Mouse (Mus musculus) cerebellum, adult 2 months (tissue): ENCODE measurements at regions not wholly inside any gene's neighbourhood (a gene's known extent, or its start where the extent isn't known, plus 50 kb on each side); places are given as distances from the start of the nearest gene placed in this dataset.

ENCODE experiments used
- DNase-seq, 2 experiments: peaks; one replicate each; pipeline ENCODE4 v3.0.0; 2021
- H3K27ac ChIP-seq: fragments of 200-500 bp; 2 replicates; pipeline ENCODE4 v1.5.1; 2012; ENCODE audit warnings: low read length, control low read depth, inconsistent platforms; ENCODE audit not compliant: insufficient read depth
- H3K27me3 ChIP-seq: fragments of 200-500 bp; 2 replicates; pipeline ENCODE4 v1.6.1; 2012; ENCODE audit warnings: inconsistent platforms, mild to moderate bottlenecking, low read length, moderate library complexity; ENCODE audit not compliant: control insufficient read depth, insufficient read depth
- H3K4me1 ChIP-seq: fragments of 200-500 bp; 2 replicates; pipeline ENCODE4 v1.6.1; 2011; ENCODE audit warnings: low read length; ENCODE audit not compliant: control insufficient read depth, insufficient read depth
- H3K4me3 ChIP-seq: fragments of 200-500 bp; replicated peaks from 2 replicates; pipeline ENCODE3; 2011; ENCODE audit warnings: mild to moderate bottlenecking, low read depth, low read length, control low read depth; ENCODE audit not compliant: insufficient read depth
- CTCF ChIP-seq: fragments of 200-500 bp; IDR thresholded peaks from 2 replicates; pipeline ENCODE4 v1.5.1; 2011; ENCODE audit warnings: low read depth, mild to moderate bottlenecking, control low read depth, low read length, moderate library complexity, borderline replicate concordance; ENCODE audit not compliant: insufficient read depth
- POLR2A ChIP-seq: fragments of 200-500 bp; IDR thresholded peaks from 2 replicates; pipeline ENCODE4 v1.6.1; 2011; ENCODE audit warnings: low read length, control low read depth, borderline replicate concordance; ENCODE audit not compliant: insufficient read depth
- WGBS: fragments of 180-500 bp; shearing (Covaris S2); methylation state at CpG from one replicate; pipeline ENCODE4 v1.1.7; 2018; 5-methylcytosine and 5-hydroxymethylcytosine counted together

- Histone ChIP-seq H3K27ac (no peak overlapping the region), H3K4me3 (no peak overlapping the region), H3K4me1 (peaks cover 3% of the 10 kb centered on the region; the same call in 1 of the 2 replicates), H3K27me3 (no peaks in the 10 kb centered on the region)
- WGBS, result 51% methylated on average over 25 of the region's 25 CpGs
- TF ChIP-seq CTCF, result no peak
- peak in 1 of 2 experiments; percentile 6 for DNase-seq
These were observed 131.4 kb downstream of the Ackr3 start for GRCm38 (mm10) chr1:90335001-90335747.

- WGBS, result 67% methylated on average over 12 of the region's 12 CpGs
- TF ChIP-seq POLR2A, result no peak
- Histone ChIP-seq H3K4me3 (no peak overlapping the region), H3K27me3 (no peaks in the 10 kb centered on the region), H3K4me1 (peaks cover 7% of the 10 kb centered on the region), H3K27ac (no peak overlapping the region)
- DNase-seq, result no peak
These were observed 134.1 kb downstream of the Ackr3 start for GRCm38 (mm10) chr1:90337876-90338316.

GRCm38 (mm10) chr1:90342346-90342745, 138.6 kb downstream of the Ackr3 start:
- peak in 1 of 2 experiments; percentile 5 for DNase-seq
- TF ChIP-seq POLR2A, result no peak
- TF ChIP-seq CTCF, result no peak
- Histone ChIP-seq H3K27ac (no peak overlapping the region), H3K27me3 (no peaks in the 10 kb centered on the region), H3K4me1 (peaks cover 4% of the 10 kb centered on the region; the same call in 1 of the 2 replicates), H3K4me3 (no peak overlapping the region)
- 25% methylated on average over 1 of the region's 1 CpGs for WGBS

GRCm38 (mm10) chr1:90343492-90343891, 139.7 kb downstream of the Ackr3 start:
- DNase-seq, result no peak
- Histone ChIP-seq H3K27me3 (no peaks in the 10 kb centered on the region), H3K4me3 (no peak overlapping the region), H3K27ac (no peak overlapping the region), H3K4me1 (peaks cover 5% of the 10 kb centered on the region; the same call in 1 of the 2 replicates)
- no peak for TF ChIP-seq CTCF
- no peak for TF ChIP-seq POLR2A
- WGBS, result 99% methylated on average over 2 of the region's 2 CpGs

- Histone ChIP-seq H3K27me3 (no peaks in the 10 kb centered on the region), H3K4me1 (peaks cover 13% of the 10 kb centered on the region; the same call in 1 of the 2 replicates), H3K4me3 (no peak overlapping the region), H3K27ac (no peak overlapping the region)
- DNase-seq, result no peak
- TF ChIP-seq CTCF (no peak), POLR2A (no peak)
- 94% methylated on average over 6 of the region's 6 CpGs for WGBS
These were observed 143.3 kb downstream of the Ackr3 start for GRCm38 (mm10) chr1:90347032-90347431.

GRCm38 (mm10) chr1:90349611-90350010, 145.8 kb downstream of the Ackr3 start:
- 8% methylated on average over 6 of the region's 6 CpGs for WGBS

GRCm38 (mm10) chr1:90353325-90353724, 149.5 kb downstream of the Ackr3 start:
- DNase-seq, result no peak
- H3K27ac ChIP-seq, result no peak overlapping the region
- H3K4me3 ChIP-seq, result no peak overlapping the region
- H3K4me1 ChIP-seq, result peaks cover 13% of the 10 kb centered on the region; the same call in 1 of the 2 replicates
- WGBS, result 90% methylated on average over 7 of the region's 7 CpGs
- no peaks in the 10 kb centered on the region for H3K27me3 ChIP-seq
- no peak for TF ChIP-seq POLR2A
- no peak for TF ChIP-seq CTCF

More at GRCm38 (mm10) chr1:90349611-90350010, 145.8 kb downstream of the Ackr3 start:
- Histone ChIP-seq H3K4me3 (no peak overlapping the region), H3K27me3 (no peaks in the 10 kb centered on the region), H3K27ac (no peak overlapping the region), H3K4me1 (peaks cover 10% of the 10 kb centered on the region; the same call in 1 of the 2 replicates)
- TF ChIP-seq CTCF (no peak), POLR2A (no peak)
- DNase-seq, result peak; percentile 62 to 83

- Histone ChIP-seq H3K4me3 (no peak overlapping the region), H3K27ac (no peak overlapping the region), H3K27me3 (no peaks in the 10 kb centered on the region), H3K4me1 (0 out of 2 replicates have a peak, but pooled peaks cover 3% of the 10 kb centered on the region)
- TF ChIP-seq POLR2A, result no peak
- no peak for TF ChIP-seq CTCF
- no peak for DNase-seq
- 73% methylated on average over 3 of the region's 3 CpGs for WGBS
These were observed 152.8 kb downstream of the Ackr3 start for GRCm38 (mm10) chr1:90356567-90356966.
